Mouse (Mus musculus): ENCODE measurements around the gene Styxl1.

GRCm38 (mm10) chr5:135736544-135736943, 41.6 kb downstream of the Styxl1 start:
- no peak for TF ChIP-seq CTCF (IDR thresholded peaks at IDR 0.05; ENCODE audit: insufficient read depth, low read length)
- TF ChIP-seq POLR2A (IDR thresholded peaks at IDR 0.05; ENCODE audit: borderline replicate concordance, extremely low read depth, low read depth, low read length), result no peak

Measured in lung, adult 2 months (tissue).